Mouse (Mus musculus) cerebellum, postnatal 25 days (tissue): ENCODE measurements around the gene Gbp7.

Experiments
- DNase-seq, 2 experiments: peaks; one replicate each; pipeline ENCODE4 v3.0.0; 2021; ENCODE audit warnings: mixed read lengths in 2 of 2

Gbp7 gene

DNA sequence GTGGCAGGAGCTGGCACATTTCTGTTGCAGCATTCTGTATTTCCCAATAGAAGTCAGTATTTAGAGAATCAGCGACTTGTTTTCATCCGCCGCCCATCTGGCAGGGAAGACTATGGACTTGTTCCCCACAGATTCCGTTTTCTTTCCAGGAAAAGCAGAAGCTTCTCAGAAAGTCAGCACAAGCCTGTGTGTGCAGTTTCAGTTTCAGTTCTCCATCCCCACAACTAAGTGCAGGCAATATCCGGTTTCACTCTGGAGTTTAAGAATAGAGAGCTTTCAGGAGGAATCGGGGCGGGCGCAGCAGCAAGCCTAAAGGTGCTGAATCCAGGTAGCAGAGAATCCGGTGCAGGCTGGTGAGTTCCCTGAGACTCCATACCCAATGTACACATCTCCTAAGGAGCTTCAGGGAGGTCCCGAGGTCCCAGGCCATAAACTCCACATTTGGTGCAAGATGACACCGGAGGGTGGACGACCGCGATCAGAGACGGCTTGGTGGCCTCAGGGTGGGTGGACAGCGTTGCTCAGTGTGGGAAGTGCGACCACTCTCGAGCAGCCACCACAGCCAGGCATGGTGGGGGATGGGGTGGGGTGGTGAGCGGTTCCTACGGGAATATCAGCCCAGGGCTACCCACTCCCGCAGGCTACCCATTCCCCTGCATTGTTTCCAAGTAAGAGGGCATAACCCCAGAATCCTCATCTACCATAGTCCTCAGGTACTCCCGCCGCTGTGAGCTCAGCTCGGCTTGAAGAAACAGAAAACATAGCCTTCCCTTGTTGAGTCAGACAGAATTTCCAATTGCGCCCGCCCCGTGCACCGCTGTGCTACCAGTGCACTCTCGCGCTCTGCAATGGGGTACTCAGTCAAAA is at the start of gene Gbp7:
Gene Gbp7, plus strand, starts transcription at position 256 of the 867 bp plus-strand sequence.
- DNase-seq, result peak; percentile 19 to 32

DNA sequence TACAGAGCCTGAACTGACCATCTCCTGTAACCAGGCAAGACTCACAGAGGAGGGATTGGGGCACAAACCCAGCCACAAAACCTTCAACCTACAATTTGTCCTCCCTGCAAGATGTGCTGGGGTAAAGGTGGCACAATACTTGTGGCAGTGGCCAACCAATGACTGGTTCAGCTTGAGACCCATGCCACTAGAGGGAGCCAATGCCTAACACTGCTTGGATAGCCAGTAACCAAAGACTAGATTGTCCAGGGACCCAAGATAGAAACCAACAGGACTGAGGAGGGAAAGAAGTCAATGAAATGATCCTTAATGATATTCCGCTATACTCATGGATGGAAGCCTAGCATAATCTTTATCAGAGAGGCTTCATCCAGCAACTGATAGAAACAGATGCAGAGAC is 39.7 kb upstream of the Gbp7 start:
- peak; percentile 71 to 87 for DNase-seq

DNA sequence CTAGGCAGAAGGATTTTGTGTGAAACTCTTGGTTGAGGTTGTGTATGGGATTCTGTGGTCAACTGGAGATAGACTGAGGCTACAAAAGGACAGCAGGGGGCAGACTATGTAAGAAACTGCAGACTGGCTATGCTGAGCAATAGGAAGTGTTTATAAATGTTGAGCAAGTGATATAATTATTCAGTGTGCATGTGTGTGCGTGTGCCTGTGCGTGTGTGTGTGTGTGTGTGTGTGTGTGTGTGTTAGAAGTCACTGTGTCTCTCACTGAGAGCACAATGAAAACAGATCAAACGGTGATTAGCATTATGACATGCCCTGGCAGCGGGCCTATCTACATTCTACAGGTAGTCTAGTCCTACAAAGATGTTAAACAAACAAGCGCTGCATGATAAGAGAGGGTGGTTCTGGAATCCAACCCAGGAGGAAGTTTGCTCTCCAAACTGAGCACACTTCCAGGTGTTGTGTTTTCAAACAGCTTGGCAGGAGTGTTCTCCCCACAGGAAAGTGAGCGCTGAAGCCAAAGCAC is 36.5 kb upstream of the Gbp7 start, which contains the start of gene Gbp5:
Gene Gbp5, plus strand, starts transcription at position 443 of the 526 bp plus-strand sequence.
- DNase-seq, result peak in 1 of 2 experiments; percentile 20

DNA sequence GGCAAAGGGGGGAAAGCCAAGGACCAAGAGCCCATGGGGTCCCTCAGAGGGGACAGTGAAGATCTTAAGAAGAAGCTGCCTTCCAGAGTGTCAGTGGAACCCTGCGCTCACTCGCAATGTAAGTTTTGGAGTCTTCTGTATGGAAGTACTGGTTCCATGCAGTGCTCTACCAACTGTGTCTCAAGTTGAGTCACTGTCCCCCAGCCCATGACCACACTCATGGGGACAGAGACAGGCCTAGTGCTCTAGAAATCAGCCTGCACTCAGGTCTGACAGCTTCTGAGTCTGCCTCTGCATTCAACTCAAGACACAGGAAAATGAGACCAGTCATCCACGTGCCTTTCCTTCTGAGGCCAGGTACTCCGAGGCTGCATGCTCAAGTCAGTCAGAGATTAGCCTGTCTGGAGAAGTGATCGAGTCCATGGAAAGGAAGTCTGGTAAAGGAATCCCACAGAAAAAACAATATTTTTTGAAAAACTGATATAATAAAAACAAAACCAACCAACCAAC is 34.9 kb upstream of the Gbp7 start:
- no peak for DNase-seq

DNA sequence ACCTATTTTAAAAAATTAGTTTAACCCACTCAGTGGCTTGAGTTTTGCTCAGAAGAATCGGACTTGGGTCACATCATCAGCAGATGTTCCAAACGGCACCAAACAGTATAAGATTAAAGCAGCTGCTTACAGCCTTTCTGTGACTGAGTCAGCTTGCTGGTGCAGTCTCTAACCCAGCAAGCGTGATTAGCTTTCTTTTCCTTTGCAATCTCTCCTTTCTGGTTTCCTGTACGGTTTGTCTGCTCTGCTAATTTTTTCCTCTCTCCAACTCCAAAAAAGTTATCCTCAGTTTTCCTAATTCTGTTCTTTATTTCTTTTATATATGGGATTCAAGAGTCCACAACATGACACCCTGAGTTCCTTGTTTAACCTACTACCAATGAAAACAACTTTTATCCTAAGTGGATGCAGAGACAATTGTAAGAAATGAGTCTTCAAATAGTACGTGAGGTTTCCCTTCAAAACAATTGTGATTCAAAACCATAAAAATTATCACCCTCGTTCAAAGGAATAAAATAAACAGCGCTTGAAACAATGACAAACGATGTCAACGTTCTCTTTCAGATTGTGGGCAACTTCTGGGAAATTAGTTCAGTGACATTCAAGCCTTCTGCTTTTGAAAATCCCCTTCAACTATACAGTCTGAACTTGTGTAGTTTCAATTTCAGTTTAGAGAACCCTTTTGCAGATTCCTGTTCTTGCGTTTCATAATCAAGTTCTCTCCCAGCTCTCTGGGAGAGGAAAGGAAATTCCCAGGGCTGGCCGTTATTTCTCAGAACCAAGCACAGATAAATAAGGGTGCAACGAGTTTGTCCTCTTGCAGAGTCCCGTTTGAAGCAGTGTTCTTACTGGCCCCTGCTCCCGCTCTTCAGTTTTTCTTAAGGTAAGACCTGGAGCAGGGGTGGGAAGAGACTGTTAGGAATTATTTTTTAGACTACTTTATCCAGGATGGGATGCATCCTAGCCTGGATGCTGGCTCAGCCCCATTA is 33.7 kb upstream of the Gbp7 start:
- DNase-seq, result no peak

DNA sequence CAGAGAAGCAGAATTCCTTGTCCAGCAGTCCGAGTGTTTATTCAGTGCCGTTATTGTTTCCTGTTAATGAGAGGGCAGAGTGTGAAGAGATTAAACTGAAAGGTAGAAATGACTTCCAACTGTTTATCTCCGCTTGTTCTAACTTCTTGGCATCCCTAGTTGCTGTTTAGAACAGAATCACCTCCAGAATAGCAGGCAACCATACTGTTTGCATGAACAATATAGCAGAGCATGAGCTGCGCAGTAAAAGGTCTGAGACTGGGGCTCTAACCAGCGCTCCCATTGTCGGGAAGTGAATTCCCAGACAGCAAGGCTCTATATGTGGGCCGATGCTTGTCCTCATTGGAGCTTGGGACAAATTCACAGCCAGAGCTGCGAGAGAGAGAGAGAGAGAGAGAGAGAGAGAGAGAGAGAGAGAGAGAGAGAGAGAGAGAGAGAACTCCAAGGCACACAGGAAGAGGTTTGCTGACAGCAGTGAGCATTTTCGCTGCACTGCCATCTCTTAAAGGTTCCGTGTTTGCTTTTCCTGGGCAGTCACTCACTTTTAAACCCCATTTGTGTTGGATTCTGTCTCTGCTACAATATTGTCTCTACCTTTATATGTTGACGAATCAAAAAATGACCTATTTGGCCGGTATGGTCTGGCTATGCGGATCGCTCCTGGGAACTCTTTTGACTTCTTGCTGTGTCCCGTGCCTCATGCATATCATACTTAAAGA is 32.9 kb upstream of the Gbp7 start:
- DNase-seq, result no peak

DNA sequence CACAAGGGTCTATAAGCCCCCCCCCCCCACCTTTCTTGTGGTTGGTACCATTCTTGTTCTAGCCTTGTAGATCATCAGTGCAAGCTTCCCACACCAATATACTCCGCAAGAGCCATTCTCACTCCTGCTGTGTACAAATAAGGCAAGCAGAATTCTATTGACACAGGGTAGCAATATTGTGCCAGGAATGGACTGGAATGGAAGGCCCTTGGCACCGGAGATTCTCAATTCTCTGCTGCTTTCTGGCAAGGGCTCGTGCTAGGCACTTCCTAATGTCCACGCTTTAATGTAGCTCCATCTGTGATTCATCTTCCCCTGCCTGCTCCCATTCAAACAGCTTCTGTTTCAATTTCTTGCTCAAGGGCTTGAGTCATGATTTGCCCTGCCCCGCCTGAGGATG is 31.2 kb upstream of the Gbp7 start:
- peak; percentile 65 to 76 for DNase-seq

DNA sequence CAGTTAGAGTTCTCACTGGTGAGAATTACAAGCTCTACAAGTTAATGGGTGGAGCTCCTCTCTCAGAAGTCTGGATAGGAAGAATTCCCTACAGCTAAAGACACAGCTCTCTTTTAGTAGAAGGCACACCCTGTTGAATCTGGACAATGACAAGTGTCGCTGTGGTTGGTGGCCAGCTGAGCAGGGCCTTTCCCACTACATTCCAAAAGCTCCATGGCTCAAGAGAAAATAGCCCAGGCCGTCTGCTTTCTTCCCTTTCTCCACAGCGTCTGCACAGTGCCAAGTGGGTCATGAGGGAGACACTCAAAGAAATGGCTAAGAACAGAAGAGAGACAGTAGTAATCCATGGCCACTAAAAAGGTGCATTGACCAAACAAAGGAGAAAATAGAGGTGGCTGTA is 2.0 kb upstream of the Gbp7 start:
- DNase-seq, result no peak

DNA sequence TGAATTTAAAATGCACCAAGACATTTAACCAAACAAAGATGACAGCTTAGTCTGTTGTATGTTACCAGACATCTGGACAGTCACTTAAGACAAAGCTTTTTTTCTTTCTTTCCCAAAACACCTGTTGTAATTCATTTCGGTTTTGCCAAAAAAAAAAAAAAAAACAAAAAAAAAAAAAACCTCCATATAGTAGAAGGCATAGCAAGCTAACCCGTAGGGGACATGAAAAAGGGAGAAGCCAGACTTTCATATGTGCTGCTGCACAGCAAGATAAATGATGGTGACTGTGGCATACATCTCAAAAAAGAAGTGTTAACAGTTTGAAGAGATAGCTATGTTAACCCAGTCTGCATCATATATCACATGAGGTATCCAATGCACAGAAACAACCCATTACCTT is 545 bp upstream of the Gbp7 start:
- no peak for DNase-seq

DNA sequence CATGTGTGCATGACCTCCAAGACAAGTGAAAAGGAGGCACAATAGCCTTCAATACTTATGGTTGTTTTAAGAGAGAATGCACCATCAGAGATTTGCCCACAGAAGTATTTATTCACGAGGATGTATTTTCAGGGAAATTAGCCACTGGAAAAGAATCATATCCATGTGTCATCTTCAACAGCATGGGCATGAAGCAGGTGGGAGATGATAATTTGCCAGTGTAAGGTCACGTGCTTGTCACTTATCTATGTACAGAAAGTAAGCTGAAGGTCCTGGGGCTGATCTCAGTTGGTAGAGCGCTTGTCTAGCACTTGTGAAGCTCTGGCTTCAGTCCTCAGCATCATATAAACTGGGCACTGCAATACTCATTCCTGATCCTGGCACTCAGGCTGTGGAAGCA is 1.5 kb downstream of the Gbp7 start:
- no peak for DNase-seq

DNA sequence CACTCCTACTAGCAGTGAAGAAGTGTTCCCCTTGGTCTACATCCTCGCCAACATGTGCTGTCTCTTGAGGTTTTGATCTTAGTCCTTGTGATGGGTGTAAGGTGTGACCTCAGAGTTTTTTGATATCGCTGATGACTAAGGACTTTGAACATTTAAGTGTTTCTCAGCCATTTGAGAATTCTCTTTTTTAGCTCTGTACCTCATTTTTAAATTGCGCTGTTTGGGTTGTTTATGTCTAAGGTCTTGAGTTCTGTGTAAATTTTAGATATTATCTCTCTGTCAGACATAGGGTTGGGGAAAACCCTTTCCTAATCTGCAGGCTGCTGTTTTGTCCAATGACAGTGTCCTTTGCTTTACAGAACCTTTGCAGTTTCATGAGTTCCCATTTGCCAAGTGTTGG is 3.0 kb downstream of the Gbp7 start:
- no peak for DNase-seq

DNA sequence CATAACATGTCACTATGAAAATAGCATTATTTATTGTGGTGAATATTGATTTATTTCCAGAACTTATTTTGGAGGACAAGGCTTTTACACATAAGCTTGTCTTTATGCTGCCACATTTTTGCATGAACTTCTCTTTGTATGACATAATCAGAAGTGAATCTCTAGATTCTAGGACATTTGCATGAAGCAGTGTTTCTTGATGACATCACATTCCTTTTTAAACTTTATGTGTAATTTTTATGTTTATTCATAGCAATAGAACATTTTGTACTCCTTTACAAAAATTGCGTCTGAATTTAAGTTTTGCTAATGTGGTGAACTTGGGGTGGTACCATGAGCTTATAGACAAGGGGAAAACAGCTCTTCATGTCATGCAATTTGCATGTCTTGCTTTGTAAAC is 5.5 kb downstream of the Gbp7 start:
- DNase-seq, result no peak

DNA sequence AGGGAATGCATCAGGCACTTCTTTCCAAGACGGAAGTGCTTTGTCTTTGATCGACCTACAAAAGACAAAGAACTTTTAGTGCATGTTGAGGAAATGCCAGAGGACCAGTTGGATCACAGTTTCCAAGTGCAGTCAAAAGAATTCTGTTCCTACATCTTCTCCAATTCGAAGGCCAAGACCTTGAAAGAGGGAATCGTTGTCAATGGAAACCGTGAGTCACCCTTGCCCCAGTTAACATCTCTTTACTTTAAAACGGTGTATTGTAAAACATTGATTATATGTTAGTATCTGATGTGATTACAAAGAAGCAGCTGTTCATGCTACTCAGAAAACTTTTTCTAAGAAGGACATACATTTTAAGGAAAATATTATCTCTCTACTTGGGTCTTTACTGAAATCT is 11.2 kb downstream of the Gbp7 start:
- DNase-seq, result no peak

DNA sequence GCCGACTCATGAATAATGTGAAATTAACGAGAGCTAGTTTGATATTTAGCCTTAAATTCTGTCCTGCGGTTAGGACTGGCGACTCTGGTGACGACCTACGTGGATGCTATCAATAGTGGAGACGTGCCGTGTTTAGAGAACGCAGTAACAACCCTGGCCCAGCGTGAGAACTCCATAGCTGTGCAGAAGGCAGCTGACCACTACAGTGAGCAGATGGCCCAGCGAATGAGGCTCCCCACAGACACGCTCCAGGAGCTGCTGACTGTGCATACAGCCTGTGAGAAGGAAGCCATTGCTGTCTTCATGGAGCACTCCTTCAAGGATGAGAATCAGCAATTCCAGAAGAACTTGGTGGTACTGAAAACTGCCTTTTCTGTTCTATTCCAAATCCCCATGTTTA is 12.6 kb downstream of the Gbp7 start:
- peak; percentile 28 to 32 for DNase-seq

DNA sequence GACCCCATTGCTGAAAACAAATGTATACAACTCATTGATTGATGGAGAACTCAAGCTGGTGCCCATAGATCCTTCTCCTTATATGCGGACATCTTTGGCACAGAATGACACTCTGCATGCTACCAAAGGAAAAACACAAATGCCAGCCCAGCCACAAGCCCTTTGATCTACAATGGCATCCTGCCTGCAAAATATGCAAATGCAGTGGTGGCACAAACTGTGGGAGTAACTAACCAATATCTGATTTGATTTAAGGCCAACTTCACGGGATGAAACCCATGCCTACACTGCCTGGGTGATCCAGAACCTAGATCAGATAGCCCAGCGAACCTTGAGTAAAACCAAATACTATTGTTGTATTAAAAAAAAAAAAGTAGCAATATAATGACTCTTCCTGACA is 16.5 kb downstream of the Gbp7 start:
- DNase-seq, result no peak

DNA sequence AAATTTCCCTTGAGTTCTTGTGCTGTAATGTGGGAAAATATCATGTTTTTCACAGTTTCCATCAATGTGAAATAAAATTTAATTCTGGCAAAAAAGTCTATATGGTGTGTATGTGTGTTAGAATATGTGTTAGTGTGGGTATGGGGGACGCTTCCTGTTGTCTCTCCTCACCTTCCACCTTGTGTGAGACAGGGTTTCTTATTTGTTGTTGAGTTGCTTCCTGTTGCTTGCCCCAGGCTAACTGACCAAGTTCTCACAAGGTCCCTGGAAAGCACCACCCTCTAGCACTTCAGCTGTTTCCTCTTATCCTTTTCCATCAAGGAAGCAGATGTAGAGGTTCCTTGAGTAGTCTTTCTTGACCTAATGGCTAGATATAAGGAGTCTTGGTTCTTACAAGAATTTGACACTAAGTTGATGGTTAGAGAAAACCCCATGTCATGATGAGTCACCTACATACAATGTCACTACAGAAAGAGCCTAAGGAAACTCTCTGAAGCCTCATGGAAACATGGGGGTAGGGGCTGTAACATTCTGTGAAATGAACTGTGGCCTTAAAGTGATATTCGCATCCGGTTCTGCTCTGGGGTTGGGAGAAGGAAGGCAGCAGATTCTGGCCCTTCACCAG is 20.0 kb downstream of the Gbp7 start:
- no peak for DNase-seq

DNA sequence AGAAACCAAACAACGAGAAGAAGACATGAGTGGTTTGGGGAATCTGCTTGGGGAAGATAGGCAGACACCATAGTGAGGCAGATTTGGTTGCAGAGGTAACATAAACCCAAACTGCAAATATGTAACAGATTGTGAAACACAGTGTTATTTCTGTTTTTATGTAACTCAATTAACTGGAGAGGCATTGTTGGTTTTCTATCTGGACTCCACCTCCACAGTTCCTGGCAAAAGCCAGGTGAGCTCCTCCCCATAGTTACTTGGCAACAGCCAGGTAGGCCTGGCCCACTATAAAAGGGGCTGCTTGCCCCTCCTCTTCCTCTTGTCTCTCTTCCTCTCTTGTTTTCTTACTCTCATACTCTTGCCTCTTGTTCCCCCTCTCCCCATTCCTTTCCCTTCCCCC is 24.5 kb downstream of the Gbp7 start:
- DNase-seq, result no peak

DNA sequence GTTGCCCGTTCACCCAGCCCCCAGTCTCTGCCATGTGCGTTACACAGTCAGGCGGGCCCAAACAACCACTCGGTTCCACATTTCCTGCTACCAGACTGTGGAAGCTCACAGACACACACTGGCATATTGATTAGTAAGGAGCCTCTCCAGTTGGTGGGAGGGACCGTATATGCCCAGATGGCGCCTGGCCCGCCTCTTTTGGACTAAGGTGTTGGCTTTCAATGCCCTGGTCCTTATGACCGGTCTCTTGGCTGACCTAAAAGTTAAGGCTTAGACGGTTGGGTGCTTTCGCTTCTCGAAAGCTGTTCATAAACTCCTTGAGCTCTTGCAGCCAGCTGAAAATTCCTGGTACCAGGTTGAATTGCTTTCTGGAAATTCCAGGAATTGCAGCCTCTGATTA is 25.5 kb downstream of the Gbp7 start:
- DNase-seq, result no peak

DNA sequence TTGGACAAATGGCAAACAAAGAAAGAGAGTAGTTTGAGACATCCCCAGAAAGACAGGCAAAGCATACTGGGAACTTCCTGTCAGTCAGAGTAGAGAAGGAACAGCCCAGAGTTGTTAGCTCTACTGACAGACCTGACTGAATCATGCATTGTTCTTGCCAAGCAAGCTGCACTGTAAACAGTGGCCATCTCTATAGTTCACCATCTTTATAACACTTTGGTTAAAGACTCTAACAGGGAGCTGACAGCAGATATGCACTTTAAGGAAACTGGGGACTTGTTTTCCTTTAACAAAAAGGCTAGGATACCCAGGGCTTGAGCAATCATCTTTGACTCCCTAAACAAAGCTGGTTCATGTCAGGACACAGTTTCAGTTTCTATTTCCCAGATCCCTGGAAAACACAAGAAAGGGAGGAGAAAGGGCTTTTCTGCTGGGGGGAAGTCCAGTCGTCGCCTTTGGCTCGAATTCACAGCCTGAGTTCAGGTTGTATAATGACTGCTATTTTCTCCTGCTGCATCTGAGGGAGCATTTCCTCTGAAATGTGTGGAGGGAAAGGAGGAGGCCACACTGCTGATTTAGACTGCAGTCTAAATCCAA is 29.6 kb downstream of the Gbp7 start, which contains the start of gene Gbp3:
Gene Gbp3, plus strand, starts transcription at position 395 of the 597 bp plus-strand sequence.
- no peak for DNase-seq

DNA sequence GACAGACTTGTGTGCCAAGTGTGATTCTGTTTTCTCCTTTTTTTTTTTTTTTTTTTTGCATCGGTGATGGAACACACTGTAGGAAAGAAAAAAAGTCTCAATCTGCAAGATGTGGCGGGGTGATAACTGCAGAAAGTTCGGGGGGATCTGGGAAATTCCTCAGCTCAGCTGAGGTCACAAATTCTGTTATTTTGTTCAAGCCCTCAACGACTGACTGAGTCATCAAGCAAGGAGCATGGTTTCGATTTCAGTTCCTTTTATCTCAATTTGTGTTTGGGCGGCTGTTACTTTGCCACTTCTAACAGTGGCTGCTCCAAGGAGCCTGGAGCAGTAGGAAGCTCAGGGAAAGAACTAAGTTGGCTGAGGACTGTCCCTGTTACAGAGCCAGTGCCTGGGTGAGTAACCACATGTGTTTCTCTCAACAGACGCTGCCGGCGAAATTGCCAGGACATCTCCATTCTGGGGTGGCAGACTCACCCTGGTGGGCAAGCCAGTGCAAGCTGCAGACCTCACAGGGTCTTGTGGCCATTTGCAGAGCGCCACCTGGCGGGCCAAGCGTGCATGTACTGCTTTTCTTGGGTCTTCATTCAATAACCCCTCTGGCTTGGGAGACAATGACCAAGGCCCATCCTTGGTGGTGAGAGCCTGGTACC is 30.3 kb downstream of the Gbp7 start:
- peak; percentile 81 to 88 for DNase-seq
